Mouse (Mus musculus) midbrain, embryonic 16.5 days (tissue): ENCODE results near the gene Hoxa11. TPM values are rescaled to one million over a fixed set of nuclear protein-coding genes. Genes with fewer than 3 reads are reported as not detected.

ENCODE experiments used
- ATAC-seq: fragments of 200-750 bp; cut with Nextera tagmentation; 2 replicates; pipeline ENCODE4 v1.8.0; 2017; ENCODE audit warnings: moderate TSS enrichment
- H3K27ac ChIP-seq: fragments of 300-500 bp; sonication (generic); 2 replicates; pipeline ENCODE4 v1.5.1; 2014; ENCODE audit warnings: mild to moderate bottlenecking, low read length, mixed read lengths
- H3K27me3 ChIP-seq: fragments of 300-500 bp; sonication (generic); 2 replicates; pipeline ENCODE4 v1.6.1; 2014; ENCODE audit warnings: low read depth, low read length, mixed read lengths; ENCODE audit not compliant: control insufficient read depth, insufficient read depth
- H3K36me3 ChIP-seq: fragments of 300-500 bp; sonication (generic); 2 replicates; pipeline ENCODE4 v1.6.1; 2014; ENCODE audit warnings: mild to moderate bottlenecking, low read length, moderate library complexity, mixed read lengths; ENCODE audit not compliant: control insufficient read depth, insufficient read depth
- H3K4me1 ChIP-seq: fragments of 300-500 bp; sonication (generic); 2 replicates; pipeline ENCODE4 v1.6.1; 2014; ENCODE audit warnings: mild to moderate bottlenecking, low read length, mixed read lengths; ENCODE audit not compliant: control insufficient read depth, insufficient read depth
- H3K4me2 ChIP-seq: fragments of 300-500 bp; sonication (generic); 2 replicates; pipeline ENCODE4 v1.6.1; 2014; ENCODE audit warnings: mild to moderate bottlenecking, low read length, mixed read lengths
- H3K4me3 ChIP-seq: fragments of 300-500 bp; sonication (generic); 2 replicates; pipeline ENCODE4 v1.5.1; 2014; ENCODE audit warnings: low read depth, mild to moderate bottlenecking, low read length, moderate library complexity, mixed read lengths
- H3K9ac ChIP-seq: fragments of 300-500 bp; sonication (generic); 2 replicates; pipeline ENCODE4 v1.6.1; 2014; ENCODE audit warnings: low read depth, low read length, mixed read lengths
- H3K9me3 ChIP-seq: fragments of 300-500 bp; sonication (generic); replicated peaks from 2 replicates; pipeline ENCODE4 v1.6.1; 2014; ENCODE audit warnings: mild to moderate bottlenecking, low read length, mixed read lengths; ENCODE audit not compliant: control insufficient read depth, poor library complexity, severe bottlenecking
- WGBS: fragments of 180-500 bp; shearing (Covaris S2); extraction: QIAGEN DNeasy Blood & Tissue Kit; methylation state at CpG from one replicate; pipeline ENCODE4 v1.1.7; 2014; 5-methylcytosine and 5-hydroxymethylcytosine counted together
- polyA plus RNA-seq: library from polyadenylated mRNA; unstranded; fragments of >200 nt; fragmentation: Nextera tagmentation; extraction: Ambion mirVana; gene quantifications from 2 replicates; pipeline ENCODE4 v1.2.1, GENCODE M21; 2015

Gene Hoxa11
- polyA plus RNA-seq, 1 experiment from 2014 or later = not detected

DNA sequence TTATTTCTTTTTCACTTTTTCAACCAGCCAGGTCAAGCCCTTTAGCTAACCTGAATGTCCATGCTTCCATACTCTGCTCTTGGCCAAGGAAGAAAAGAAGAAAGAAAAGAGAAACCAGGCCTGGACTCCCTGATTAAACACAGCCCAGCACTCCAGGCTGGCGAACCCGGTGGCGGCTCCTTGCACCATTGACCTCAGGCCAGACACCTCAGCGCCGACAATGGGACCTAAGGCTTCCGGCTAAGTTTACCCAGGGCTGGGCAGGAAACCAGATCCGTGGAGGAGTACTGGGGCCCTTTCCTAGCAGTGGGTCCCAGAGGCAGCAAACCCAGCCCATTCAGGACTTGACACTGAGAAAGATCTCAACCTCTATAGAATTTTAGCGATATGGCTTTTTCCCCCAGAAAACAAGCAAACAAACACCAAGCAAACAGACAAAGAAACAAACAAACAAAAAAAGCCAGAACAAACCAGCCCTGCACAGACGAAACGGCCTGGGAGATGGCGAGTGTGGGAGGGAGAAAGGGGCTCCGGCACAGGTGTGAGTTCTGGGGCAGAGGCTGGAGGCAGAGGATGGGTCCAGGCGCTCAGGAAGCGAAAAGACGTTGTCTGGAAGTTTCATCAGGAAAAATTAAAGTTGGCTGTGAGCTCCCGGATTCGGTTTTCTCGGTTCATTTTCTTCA is 13.6 kb downstream of the Hoxa11 start:
- no peaks in the 10 kb centered on the region for H3K4me1 ChIP-seq
- no peaks in the 10 kb centered on the region for H3K36me3 ChIP-seq
- H3K4me2 ChIP-seq = no peak overlapping the region
- peaks cover 82% of the 10 kb centered on the region for H3K27me3 ChIP-seq
- H3K27ac ChIP-seq = no peak overlapping the region
- WGBS = 2% methylated on average over 18 of the region's 18 CpGs
- H3K9me3 ChIP-seq = no peaks in the 10 kb centered on the region
- H3K4me3 ChIP-seq = no peak overlapping the region
- no peak overlapping the region for H3K9ac ChIP-seq
- ATAC-seq = no peak

DNA sequence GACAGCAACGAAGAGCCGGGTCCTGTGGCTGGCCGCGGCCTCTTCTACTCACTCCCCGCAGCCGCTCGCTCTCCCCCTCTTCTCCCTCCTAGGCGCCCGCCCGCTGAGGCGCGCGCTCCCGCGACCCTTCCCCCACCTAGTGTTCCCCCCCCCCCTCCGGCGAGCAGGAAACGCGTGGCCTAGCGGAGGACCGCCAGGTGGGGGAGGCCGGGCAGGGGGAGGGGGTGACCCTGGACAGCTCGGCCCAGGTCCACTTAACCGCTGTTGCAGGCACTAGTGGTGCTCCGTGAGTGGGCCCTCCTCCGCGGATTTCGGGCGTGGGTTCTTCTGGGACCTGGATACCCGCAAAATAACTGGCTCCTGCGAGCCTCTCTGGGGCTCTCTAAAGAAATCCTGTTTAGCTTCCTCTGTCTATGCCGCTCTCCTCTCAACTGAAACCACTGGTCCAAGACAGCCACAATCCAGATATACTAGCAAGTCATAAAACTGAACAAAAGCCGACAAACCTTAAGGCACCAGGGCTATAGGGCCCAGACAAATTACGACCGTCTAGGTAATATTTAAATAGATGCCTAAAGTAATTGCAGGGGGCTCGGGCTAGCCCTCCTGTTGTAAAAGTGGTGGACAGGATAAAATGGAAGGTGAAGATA is 15.0 kb downstream of the Hoxa11 start, which contains the start of gene Hoxa9:
Hoxa9 (minus strand) TSS at position 574 of the 650 bp plus-strand sequence.
- Histone ChIP-seq H3K4me3 (no peak within 1 kb of the TSS), H3K9ac (no peak within 1 kb of the TSS), H3K36me3 (no peaks in the 10 kb centered on the region), H3K4me2 (no peak within 1 kb of the TSS), H3K9me3 (no peaks in the 10 kb centered on the region), H3K27ac (no peak within 1 kb of the TSS), H3K4me1 (no peaks in the 10 kb centered on the region), H3K27me3 (peaks cover 80% of the 10 kb centered on the region)
- 3% methylated on average over 19 of the region's 36 CpGs for WGBS
- ATAC-seq = no peak

DNA sequence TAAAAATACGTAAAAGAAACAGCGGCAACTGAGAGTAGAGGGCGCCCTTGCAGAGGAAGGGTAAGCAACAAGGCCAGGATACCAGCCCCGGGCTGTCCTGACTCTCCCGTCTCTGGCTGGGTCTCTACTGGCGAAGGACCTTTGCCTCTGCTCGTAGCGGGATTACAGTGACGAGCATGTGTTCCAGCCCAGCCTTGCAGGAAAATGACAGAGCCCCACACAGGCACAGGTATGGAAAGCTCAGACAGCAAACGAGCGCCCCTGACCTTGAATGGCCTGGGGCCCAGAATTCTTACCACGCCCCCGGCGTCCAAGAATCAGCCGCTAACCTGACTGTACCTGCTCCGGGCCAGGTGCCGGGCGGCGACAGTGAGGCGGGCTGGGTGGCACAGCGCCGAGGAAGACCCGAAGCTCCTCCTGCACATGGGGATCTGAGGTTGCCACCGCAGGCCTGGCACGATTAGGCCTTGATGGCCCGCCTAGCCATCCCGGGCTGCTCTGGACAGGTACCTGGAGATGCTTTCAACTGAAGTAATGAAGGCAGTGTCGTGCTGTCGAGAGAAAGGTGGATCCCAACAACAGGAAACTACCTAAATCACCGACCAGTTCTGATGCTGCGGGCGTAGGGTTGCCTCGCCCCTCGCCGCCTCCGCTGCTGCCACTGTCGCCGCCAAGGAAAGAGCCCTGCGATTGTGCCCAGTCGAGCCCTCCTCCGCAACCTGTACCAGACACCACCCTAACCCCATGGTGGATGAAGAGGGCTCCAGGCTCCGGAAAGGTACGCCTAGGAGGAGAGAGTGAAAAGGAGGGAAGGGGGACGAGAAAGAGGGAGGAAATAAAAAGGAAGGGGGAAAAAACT is 15.8 kb downstream of the Hoxa11 start:
- Histone ChIP-seq H3K36me3 (no peaks in the 10 kb centered on the region), H3K27me3 (peaks cover 80% of the 10 kb centered on the region), H3K4me2 (no peak overlapping the region), H3K27ac (no peak overlapping the region), H3K4me3 (no peak overlapping the region), H3K9ac (no peak overlapping the region), H3K9me3 (no peaks in the 10 kb centered on the region), H3K4me1 (no peaks in the 10 kb centered on the region)
- 2% methylated on average over 42 of the region's 44 CpGs for WGBS
- no peak for ATAC-seq

DNA sequence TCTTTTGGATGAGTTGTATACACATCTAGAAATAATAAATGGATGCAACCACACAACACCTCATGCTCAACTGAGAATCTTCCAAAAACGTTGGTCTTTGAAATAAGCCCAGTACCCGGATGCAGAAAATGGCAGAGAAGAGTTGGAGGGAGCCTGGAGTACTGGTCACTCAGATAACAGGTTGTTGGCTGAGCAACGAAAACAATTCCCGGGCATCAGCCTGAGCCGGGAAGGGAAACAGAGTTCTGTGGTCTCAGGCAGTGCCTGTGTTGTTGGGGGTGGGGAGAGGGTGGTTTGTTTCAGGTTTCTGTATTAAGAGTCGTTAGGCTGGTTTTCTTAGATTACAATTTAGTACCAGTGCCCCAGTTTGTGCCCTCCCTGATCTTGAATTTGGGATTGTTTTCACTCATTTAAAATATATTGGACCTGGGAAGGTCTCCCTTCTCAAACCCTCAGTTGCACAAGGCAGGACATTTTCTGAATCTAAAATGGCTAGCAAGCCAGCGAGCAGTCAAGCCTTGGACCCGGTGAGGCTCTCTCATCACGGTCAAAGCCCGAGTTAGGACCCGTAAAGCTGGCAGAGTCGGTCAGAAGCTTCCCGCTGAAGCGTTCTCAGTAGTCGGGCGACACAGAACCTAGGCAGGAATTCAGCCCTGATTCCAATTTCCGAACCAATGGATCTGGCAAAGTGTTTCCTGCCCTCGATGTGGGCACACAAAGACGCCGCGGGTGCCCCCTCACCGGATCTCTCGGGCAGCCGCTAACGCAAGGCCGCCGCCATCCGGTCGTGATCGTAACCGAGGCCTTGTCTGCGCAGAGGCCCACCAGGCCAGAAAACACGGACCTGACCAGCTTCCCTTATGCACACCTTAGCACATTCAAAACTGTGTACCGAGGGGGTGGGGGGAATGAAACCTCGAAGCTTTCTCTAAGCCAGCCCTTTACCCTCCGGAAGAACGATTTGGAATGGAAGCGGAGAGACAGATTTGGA is 16.8 kb downstream of the Hoxa11 start:
- H3K4me2 ChIP-seq = no peak overlapping the region
- no peaks in the 10 kb centered on the region for H3K4me1 ChIP-seq
- H3K9ac ChIP-seq = no peak overlapping the region
- H3K27ac ChIP-seq = no peak overlapping the region
- H3K27me3 ChIP-seq = peaks cover 80% of the 10 kb centered on the region
- no peaks in the 10 kb centered on the region for H3K9me3 ChIP-seq
- ATAC-seq = no peak
- WGBS = 2% methylated on average over 38 of the region's 38 CpGs
- H3K4me3 ChIP-seq = no peak overlapping the region
- H3K36me3 ChIP-seq = no peaks in the 10 kb centered on the region

DNA sequence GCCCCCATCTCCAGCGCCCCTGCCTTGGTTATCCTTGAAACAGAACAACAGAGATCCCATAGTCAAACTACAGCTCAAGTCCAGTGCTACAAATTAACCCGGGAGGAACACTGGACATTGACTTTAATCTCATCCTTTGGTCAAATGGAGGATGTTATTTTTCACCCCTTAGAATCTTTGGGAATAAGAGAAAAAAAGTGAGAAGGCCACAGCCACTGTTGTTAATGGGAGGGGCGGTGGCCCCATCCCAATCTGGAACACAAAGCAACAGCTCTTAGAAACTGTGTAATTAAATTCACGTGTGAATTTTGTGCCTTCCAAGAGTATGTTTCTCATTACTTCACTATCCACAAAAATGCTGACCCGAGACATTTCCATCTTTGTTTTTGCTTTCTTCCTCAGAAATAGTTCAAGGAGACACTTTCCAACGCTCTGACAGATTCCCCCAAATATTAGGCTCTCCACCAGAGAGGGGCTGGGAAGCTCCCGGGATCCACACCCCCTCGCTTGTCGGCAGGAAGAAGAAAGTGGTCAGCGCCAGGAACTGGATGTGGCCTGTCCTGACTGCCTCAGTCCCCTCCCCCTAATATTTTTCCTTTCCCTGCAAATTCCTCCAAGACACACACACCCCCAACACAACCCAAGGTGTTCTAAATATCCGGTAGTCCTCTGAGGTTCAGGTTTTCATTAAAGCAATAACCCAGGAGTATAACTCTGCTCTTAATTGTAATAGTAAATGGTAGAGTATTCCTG is 18.0 kb downstream of the Hoxa11 start:
- no peak overlapping the region for H3K4me2 ChIP-seq
- no peak overlapping the region for H3K27ac ChIP-seq
- H3K9ac ChIP-seq = no peak overlapping the region
- ATAC-seq = no peak
- WGBS = 2% methylated on average over 11 of the region's 11 CpGs
- H3K36me3 ChIP-seq = no peaks in the 10 kb centered on the region
- H3K27me3 ChIP-seq = peaks cover 84% of the 10 kb centered on the region
- no peaks in the 10 kb centered on the region for H3K9me3 ChIP-seq
- H3K4me3 ChIP-seq = no peak overlapping the region
- no peaks in the 10 kb centered on the region for H3K4me1 ChIP-seq

DNA sequence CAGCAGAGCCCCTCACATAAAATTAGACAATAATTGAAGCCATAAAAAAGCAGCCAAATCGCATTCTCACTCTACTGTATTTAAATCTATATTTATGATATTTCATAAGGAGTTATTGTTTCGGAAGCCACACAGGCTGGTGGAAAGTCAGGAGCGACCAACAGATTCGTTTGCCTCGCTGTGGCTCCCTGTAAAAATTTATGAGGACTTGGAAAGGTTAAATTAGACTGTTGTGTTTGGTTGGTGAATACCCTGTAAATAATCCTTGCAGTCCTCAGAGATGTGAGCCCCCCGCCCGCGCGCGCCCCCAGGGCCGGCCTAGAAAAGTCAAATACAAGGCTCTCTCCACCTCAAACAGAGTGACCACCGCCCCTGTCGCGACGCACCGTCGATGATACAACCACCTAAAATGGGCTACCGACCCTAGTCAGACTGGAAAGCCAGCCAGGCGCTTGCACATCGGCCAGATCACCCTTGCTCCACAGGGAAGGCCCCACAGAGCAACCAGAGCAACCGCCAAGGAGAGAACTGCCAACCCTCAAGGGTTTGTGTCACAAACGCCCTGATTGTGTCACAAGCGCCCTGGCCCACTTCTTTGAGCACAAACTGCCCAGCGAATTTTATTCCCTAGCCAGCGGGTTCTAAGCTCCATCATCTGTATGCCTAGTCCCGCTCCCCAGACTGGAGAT is 18.9 kb downstream of the Hoxa11 start:
- Histone ChIP-seq H3K27ac (no peak overlapping the region), H3K36me3 (no peaks in the 10 kb centered on the region), H3K4me1 (no peaks in the 10 kb centered on the region), H3K4me2 (no peak overlapping the region), H3K27me3 (peaks cover 84% of the 10 kb centered on the region), H3K4me3 (no peak overlapping the region), H3K9ac (no peak overlapping the region), H3K9me3 (no peaks in the 10 kb centered on the region)
- ATAC-seq = no peak
- WGBS = 2% methylated on average over 26 of the region's 26 CpGs

DNA sequence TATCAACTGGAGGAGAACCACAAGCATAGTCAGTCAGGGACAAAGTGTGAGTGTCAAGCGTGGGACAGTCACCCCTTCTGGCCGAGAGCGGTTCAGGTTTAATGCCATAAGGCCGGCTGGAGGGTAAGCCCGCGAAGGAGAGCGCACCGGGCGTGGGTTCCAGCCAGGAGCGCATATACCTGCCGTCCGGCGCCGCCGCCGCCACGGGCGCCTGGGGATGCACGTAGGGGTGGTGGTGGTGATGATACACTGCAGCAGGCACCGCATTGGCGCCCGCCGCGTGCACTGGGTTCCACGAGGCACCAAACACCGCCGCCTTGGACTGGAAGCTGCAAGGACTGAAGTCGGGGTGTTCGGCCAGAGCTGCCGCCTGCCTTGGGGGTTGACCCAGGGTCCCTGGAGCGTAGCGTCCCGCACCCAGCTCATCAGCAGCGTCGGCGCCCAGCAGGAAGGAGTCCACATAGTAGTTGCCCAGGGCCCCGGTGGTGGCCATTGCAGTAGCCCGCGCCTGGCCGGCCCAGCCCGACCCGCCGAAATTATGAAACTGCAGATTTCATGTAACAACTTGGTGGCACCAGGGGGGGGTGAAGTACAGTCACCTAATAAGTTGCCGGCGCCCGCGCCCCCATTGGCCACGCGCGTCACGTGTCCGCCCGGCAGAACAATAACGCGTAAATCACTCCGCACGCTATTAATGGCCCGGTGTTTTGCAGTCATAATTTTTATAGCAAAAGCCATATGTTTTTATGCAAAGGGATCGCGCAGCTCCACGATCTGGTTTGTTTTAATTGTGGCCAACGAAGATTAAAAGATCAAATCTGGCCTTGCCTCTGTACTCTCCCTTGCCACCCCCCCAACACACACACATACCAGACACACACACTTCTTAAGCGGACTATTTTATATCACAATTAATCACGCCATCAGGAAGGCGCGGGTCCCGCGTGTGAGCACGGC is 19.7 kb downstream of the Hoxa11 start:
- Histone ChIP-seq H3K27me3 (peaks cover 84% of the 10 kb centered on the region), H3K9ac (no peak overlapping the region), H3K4me2 (no peak overlapping the region), H3K36me3 (no peaks in the 10 kb centered on the region), H3K4me1 (peaks cover 3% of the 10 kb centered on the region; the same call in 1 of the 2 replicates), H3K4me3 (no peak overlapping the region), H3K27ac (no peak overlapping the region), H3K9me3 (no peaks in the 10 kb centered on the region)
- 3% methylated on average over 69 of the region's 69 CpGs for WGBS
- ATAC-seq = no peak
